Mouse (Mus musculus): Measurements from ENCODE around the gene Rdh13.
A peak's percentile ranks its signal among the peaks of the same experiment; 100 is the strongest.

Gene Rdh13

GRCm38 (mm10) chr7:4445216-4445791 is at the start of gene Rdh13:
Gene Rdh13 (minus strand): TSS chr7:4445649.
- peak; percentile 87 to 92 for DNase-seq

DNA sequence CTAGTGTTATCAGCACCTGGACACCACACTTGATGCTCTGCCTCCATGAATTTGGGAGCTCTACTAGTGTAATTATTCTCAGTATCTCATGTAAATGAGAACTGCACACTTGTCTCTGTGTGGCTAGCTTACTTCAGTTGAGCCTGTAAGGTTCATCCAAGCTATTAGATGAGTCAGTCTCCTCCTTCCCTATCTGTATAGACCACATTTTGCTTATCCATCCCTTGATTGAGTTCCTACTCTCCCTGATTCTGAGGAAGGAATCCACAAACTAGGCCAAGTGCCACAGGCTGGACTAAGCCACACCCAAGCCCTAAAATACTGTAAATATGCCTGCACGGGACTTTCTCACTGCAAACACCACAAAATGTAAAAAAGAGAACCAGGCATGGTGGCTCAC is 48.5 kb upstream of the Rdh13 start:
- no peak for DNase-seq

DNA sequence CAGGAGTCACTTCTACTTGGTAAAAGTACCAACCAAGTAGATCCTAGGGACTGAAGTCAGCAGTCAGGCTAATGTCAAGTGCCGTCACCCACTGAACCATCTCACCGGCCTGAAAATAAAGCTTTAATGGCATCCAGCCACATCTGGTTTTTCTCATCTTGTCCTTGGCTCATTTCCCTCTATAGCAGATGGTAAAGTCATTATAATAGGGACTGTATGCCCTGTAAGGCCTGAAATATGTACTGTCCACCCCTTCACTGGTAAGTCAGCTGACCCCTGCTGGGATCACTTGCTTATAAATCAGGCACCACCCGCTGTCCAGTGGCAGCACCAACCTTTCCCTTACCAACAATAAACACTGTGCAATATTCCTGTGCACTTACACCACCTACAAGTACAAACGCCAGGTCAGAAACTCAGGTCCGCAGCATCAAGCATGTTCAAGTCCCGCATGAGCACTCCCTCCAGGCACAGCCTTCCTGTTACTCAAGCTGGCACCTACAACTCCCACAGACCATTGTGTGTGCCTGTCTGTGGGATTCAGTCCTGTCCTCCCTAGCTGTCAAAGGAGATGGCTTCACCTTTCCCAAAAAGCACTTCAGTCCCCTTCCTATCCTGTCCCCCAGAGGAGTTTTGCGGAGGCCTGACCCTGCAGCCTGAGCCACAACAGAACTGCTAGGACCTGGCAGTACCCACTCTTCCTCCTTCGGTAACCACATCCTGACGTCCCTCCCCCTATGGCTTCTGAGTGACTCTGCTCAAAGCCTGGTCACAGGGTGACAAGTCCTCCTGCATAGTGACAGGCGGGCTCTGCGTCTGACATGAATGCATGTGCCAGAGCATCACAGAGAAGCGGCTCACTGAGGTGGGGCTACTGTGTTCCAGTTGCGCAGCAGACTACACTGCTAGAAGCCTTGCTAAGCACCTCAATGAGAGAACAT is 47.1 kb upstream of the Rdh13 start:
- DNase-seq, result no peak

- peak in 1 of 2 experiments; percentile 45 for DNase-seq
Measured at GRCm38 (mm10) chr7:4491308-4491707, 45.9 kb upstream of the Rdh13 start.

- no peak for DNase-seq
Measured at GRCm38 (mm10) chr7:4482281-4482680, 36.8 kb upstream of the Rdh13 start.

GRCm38 (mm10) chr7:4479674-4480073 is 34.2 kb upstream of the Rdh13 start:
- DNase-seq, result peak; percentile 71 to 75

GRCm38 (mm10) chr7:4478796-4479291 is 33.4 kb upstream of the Rdh13 start:
- DNase-seq, result no peak

DNA sequence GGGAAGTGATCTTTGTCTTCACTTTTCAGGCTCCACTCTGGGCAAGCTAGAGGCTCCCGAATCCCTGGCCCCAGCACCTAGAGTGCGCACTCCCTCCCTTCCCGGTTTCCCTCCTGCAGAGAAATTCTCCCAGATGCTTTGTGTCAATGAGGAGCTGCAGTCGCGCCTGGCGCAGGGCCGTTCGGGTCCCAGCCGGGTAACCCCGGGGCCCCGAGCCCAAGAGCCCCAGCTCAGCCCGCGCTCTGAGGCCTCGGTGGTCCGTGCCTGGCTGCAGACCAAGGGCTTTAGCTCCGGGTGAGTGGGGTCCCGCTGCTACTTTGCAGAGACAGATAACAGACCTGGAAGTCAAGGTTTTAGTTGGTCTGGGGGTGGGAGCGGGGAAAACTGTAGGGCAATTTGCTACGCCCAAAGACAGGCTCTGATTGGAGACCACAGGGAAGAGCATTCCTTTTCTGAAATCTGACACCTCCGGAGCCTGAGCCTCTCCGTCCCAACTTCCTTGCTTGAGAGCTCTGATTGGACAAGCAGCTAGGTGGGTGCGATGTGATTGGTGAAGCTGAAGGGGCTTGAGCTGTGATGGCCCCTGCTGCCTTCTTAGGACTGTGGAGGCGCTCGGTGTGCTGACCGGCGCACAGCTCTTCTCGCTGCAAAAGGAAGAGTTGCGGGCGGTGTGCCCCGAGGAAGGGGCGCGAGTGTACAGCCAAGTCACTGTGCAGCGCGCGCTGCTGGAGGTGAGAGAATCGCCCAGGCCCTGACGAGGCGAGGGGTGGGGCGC is 32.8 kb upstream of the Rdh13 start:
- DNase-seq, result peak; percentile 81 to 90

DNA sequence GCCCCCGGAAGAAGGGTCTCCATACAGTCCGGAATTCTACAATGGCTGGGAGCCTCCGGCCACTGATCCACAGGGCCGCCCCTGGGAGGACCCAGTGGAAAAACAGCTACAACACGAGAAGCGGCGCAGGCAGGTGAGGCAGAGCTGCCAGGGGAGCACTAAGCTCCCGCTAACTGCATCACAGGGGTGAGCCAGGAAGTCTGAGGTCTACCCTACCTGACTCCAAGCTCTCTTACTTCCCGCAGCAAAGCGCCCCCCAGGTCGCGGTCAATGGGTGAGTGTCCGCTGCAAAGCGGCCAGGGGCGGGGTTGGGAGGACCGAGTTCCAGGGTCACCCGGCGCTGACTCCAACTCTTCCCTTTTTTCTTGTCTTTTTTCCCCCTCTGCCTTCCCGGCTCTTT is 28.5 kb upstream of the Rdh13 start:
- no peak for DNase-seq

- DNase-seq, result peak; percentile 94
Measured at GRCm38 (mm10) chr7:4471179-4471555, 25.7 kb upstream of the Rdh13 start.

DNA sequence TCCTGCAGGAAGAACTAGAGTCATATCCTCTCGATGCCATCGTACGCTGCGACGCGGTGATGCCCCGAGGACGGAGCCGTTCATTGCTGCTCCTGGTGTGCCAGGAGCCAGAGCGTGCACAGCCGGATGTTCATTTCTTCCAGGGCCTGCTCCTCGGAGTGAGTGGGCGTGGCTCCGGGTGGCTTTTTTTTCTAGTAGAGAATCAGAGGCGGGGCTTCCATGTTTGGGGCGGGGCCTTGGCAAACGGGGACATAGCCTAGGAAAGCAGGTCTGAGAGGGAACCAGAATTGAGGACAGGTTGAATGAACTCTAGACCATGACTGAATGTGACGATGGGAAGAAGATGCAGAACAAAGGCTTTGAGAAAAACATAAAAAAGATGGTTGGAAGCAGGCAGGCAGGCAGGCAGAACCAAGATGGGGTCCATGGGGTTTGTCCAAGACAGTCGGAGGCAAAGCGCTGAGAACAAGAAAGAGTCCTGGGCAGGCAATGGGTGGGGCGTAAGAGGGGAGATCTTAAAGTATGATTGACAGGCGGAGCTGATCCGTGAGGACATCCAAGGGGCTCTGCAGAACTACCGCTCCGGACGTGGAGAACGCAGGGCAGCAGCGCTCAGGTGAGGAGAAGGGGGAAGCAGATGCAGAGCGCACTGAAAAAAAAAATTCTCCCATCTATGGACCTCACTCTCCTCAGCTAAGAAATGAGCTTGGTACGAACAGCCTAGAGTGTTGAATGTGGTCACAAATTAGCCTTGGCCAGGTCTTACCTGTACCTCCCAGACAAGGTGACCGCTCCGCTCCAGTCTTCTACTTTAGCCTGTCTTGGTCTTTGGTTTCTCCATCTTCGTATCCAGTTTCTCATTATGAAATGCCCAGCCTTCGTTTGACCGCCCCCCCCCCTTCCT is 25.1 kb upstream of the Rdh13 start:
- peak; percentile 83 to 88 for DNase-seq

- no peak for DNase-seq
Measured at GRCm38 (mm10) chr7:4467801-4468200, 22.4 kb upstream of the Rdh13 start.

DNA sequence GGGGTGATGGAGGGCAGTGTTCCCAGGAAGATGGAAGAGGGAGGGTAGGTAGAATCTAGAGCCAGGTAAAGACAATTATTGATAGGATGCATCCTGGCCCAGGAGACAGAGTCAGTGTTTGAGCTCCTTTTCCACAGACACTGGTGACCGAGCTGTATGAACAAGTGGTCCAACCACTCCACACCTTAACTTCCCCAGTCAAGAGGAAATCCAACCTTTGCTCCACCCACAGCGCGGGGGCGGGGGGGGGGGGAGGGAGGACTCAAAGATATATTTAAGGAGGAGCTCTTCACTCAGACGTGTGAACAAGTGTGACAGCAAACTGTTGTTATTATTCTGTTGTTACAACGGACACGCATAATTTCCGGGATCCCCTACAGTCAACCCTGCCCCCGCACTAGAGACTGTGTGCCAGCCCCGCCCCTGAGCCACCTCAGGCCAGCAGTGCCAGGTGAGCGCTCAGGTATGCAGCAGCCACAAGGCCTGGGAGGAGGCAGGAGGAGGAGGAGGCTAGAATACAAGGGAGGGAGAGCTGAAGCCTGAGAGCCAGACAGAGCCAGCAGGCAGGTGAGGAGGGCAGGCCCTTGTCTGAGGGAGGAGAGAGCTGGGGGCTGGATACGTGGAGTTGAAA is 18.9 kb upstream of the Rdh13 start:
- DNase-seq, result peak; percentile 65 to 75

- no peak for DNase-seq
Measured at GRCm38 (mm10) chr7:4460576-4461434, 15.4 kb upstream of the Rdh13 start, which contains the start of gene Eps8l1. Gene Eps8l1 (plus strand): TSS chr7:4460674.

DNA sequence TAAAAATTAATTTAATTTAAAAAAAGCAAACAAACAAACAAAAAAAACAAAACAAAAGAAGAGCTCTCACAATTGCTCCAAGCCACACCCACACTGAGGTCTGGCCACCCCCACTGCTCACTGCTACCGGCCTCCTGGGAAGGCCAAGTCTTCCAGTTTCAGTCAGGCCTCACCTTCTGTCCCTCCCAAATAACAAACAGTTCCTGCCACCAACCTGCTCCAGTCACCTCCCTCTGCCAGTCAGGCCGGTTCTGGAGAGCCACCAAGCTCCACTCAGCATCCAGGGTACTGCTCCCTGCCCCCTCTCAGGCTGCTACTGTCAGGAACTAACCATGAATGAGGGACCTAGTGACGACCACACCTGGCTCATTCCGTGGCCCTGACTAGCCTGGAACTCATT is 7.2 kb upstream of the Rdh13 start:
- peak in 1 of 2 experiments; percentile 6 for DNase-seq

- no peak for DNase-seq
Measured at GRCm38 (mm10) chr7:4449211-4449610, 3.8 kb upstream of the Rdh13 start.

GRCm38 (mm10) chr7:4448439-4448838 is 3.0 kb upstream of the Rdh13 start:
- DNase-seq, result no peak

DNA sequence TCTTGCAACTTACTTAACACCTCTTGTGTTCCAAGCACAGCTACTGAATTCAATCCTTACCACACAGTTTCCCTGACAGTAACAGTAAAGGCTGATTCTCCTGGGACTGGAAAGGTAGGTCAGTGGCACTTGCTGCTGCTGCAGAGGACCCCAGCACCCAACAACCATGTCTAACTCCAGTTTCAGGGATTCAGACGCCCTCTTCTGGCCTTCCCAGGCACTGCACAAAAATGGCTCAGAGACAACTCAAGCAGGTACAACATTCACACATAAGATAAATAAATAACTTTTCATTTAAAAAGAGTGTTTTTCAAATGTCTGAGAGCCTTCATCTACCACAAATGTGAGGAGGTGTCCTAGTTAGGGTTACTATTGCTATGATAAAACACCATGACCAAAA is 1.7 kb upstream of the Rdh13 start:
- no peak for DNase-seq

DNA sequence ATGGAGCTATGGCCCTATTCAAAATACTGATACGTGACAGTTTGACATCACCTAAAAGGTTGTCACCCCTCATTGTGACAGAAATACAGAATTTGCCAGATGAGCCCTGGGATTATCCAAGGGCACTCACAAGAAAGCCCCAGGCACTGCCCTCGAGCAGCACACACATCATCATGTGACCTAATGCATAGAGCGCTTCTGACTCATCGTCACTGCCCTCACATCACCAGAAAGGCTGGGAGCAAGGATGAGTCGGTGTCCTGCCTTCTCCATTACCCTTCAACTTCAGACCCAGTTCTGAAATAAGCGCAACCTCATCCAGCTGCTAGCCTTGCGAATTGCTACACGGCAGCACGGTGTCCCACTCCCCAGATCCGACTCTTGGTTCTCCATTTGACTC is 4.9 kb downstream of the Rdh13 start:
- DNase-seq, result no peak

DNA sequence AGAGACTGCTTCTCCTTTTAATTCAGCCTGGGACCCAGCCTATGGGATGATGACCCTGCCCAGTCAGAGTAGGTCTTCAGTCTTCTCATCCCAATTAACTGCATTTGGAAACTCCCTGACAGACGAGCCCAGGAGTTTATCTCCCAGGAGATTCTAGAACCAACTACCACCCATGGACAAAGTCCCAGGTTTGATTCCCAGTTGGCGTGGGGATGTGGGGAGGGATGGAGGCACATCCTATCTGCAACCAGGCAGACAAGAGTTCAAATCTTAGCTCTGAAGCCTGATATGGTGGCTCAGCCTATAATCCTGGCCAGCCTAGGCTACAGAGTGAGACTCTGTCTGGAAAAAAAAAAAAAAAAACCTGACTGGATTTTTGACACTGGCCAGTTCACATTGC is 7.7 kb downstream of the Rdh13 start:
- DNase-seq, result no peak

DNA sequence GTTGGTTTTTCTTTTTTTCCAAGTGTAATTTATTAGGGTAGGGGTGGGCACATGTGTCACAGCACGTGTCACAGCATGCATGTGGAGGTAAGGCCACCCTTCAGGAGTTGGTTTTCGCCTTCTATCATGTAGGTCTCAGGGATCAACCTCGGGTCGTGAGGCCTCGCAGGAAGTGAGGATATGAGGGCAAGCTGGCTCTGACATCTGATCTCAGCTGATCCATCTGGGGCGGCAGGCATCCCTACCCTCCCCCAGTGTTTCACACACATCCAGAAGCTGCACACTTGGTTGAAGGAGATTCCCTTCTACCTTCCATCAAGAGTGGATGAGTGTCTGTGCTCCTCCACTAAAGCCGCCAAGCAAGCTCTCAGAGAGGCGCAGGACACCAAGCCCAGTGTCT is 13.4 kb downstream of the Rdh13 start:
- DNase-seq, result no peak
